Mouse (Mus musculus) forebrain, embryonic 16.5 days (tissue): ENCODE results near the gene Vsig10. TPM values are rescaled to one million over a fixed set of nuclear protein-coding genes. Genes with fewer than 3 reads are reported as not detected.
"Not testable (repeated sequence)": the region's sequence is repeated elsewhere in the genome, so short reads cannot be mapped to it uniquely, and the experiment has no call there.

ENCODE experiments used
- ATAC-seq: fragments of 200-750 bp; cut with Nextera tagmentation; 2 replicates; pipeline ENCODE4 v1.8.0; 2017; ENCODE audit warnings: mild to moderate bottlenecking, moderate library complexity
- H3K27ac ChIP-seq: fragments of 300-500 bp; sonication (generic); 2 replicates; pipeline ENCODE4 v1.5.1; 2014; ENCODE audit warnings: low read length, control low read depth
- H3K27me3 ChIP-seq: fragments of 300-500 bp; sonication (generic); replicated peaks from 2 replicates; pipeline ENCODE4 v1.6.1; 2014; ENCODE audit warnings: low read length; ENCODE audit not compliant: control insufficient read depth, insufficient read depth
- H3K36me3 ChIP-seq: fragments of 300-500 bp; sonication (generic); 2 replicates; pipeline ENCODE4 v1.6.1; 2014; ENCODE audit not compliant: control insufficient read depth, insufficient read depth
- H3K4me1 ChIP-seq: fragments of 300-500 bp; sonication (generic); replicated peaks from 2 replicates; pipeline ENCODE4 v1.6.1; 2014; ENCODE audit warnings: low read length; ENCODE audit not compliant: control insufficient read depth, insufficient read depth
- H3K4me2 ChIP-seq: fragments of 300-500 bp; sonication (generic); 2 replicates; pipeline ENCODE4 v1.6.1; 2014; ENCODE audit warnings: mild to moderate bottlenecking, low read length, control low read depth
- H3K4me3 ChIP-seq: fragments of 300-500 bp; sonication (generic); replicated peaks from 2 replicates; pipeline ENCODE4 v1.5.1; 2014; ENCODE audit warnings: mild to moderate bottlenecking, low read length, control low read depth
- H3K9ac ChIP-seq: fragments of 300-500 bp; sonication (generic); replicated peaks from 2 replicates; pipeline ENCODE4 v1.6.1; 2014; ENCODE audit warnings: low read depth, low read length, control low read depth
- H3K9me3 ChIP-seq: fragments of 300-500 bp; sonication (generic); 2 replicates; pipeline ENCODE4 v1.6.1; 2016; ENCODE audit warnings: low read length; ENCODE audit not compliant: control insufficient read depth
- WGBS: fragments of 180-500 bp; shearing (Covaris S2); extraction: QIAGEN DNeasy Blood & Tissue Kit; methylation state at CpG from one replicate; pipeline ENCODE4 v1.1.7; 2014; 5-methylcytosine and 5-hydroxymethylcytosine counted together
- polyA plus RNA-seq: library from polyadenylated mRNA; unstranded; fragments of >200 nt; fragmentation: Nextera tagmentation; extraction: Ambion mirVana; gene quantifications from 2 replicates; pipeline ENCODE4 v1.2.1, GENCODE M21; 2015

Vsig10 gene
- polyA plus RNA-seq, 1 experiment from 2014 or later = 2.1 TPM

DNA sequence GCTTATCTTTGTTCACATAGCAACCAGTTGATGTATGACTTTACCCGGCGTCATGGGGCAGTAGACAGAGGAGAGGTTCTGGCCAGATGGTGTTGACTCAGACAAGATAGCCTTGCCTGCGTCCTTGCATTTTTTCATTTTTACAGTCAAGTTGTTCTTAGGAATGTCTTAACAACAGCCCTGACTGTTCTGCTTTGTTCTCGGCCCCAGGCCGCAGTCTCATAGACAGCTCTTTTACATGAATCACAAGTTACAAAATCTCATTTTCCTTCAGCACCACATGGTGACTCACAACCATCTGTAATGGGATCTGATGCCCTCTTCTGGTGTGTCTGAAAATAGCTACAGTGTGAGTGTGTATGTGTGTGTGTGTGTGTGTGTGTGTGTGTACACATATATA is 25.6 kb downstream of the Vsig10 start:
- WGBS = 89% methylated on average over 5 of the region's 5 CpGs
- ATAC-seq, H3K4me1 ChIP-seq, H3K4me2 ChIP-seq, H3K36me3 ChIP-seq, H3K4me3 ChIP-seq, H3K9ac ChIP-seq, H3K9me3 ChIP-seq, H3K27ac ChIP-seq, H3K27me3 ChIP-seq: not testable (repeated sequence)

- H3K4me2 ChIP-seq = no peak overlapping the region
- H3K27me3 ChIP-seq = no peaks in the 10 kb centered on the region
- no peaks in the 10 kb centered on the region for H3K4me1 ChIP-seq
- no peak overlapping the region for H3K27ac ChIP-seq
- H3K9ac ChIP-seq = no peak overlapping the region
- H3K36me3 ChIP-seq = no peaks in the 10 kb centered on the region
- H3K4me3 ChIP-seq = no peak overlapping the region
- WGBS = 79% methylated on average over 5 of the region's 5 CpGs
- no peak for ATAC-seq
- no peaks in the 10 kb centered on the region for H3K9me3 ChIP-seq
Measured at GRCm38 (mm10) chr5:117345432-117345976, 26.6 kb downstream of the Vsig10 start.

DNA sequence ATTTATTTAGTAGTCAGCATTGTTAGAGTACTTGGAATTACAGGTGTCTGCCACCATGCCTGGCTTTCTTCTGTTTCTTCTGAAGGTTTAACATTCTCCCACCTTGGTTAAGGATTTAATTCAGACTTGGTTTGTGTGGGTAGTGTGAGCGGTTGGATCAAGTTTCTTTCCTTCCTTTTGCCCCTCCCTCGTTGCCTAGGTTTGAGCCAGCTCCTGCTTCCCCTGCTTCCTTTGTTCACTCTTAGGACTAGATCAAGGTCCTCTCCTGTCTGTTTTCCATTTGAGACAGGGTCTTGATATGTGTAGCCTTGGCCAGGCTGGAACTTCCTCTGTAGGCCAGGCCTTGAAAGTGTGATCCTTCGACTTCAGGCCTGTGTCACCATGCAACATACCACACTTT is 27.4 kb downstream of the Vsig10 start:
- Histone ChIP-seq H3K27ac (no peak overlapping the region), H3K4me1 (no peaks in the 10 kb centered on the region), H3K27me3 (no peaks in the 10 kb centered on the region), H3K9ac (no peak overlapping the region), H3K9me3 (no peaks in the 10 kb centered on the region), H3K36me3 (no peaks in the 10 kb centered on the region), H3K4me3 (no peak overlapping the region), H3K4me2 (no peak overlapping the region)
- no peak for ATAC-seq
- WGBS = 65% methylated on average over 3 of the region's 3 CpGs

DNA sequence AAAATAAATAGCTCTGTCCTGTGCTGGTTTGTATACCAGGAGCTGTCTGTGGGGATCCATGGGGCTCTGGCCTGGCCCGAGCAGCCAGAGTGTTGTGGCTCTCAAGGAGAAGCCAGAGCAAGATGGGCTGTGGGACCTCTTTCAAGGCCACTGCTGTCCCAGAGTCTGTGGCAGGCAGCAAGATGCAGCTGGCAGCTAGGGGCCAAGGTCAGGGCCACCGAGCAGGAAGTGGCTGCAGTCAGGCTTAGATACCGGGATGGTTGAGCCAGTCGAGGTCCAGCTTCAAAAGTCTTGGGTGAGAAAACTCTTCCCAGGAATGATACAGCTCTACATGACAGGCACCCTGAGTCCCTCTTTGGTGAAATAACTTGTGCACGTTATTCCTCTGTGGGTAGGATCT is 28.1 kb downstream of the Vsig10 start:
- no peaks in the 10 kb centered on the region for H3K9me3 ChIP-seq
- no peaks in the 10 kb centered on the region for H3K36me3 ChIP-seq
- no peak overlapping the region for H3K27ac ChIP-seq
- WGBS = 88% methylated on average over 5 of the region's 5 CpGs
- no peaks in the 10 kb centered on the region for H3K4me1 ChIP-seq
- H3K4me3 ChIP-seq = no peak overlapping the region
- no peaks in the 10 kb centered on the region for H3K27me3 ChIP-seq
- no peak for ATAC-seq
- H3K9ac ChIP-seq = no peak overlapping the region
- no peak overlapping the region for H3K4me2 ChIP-seq

DNA sequence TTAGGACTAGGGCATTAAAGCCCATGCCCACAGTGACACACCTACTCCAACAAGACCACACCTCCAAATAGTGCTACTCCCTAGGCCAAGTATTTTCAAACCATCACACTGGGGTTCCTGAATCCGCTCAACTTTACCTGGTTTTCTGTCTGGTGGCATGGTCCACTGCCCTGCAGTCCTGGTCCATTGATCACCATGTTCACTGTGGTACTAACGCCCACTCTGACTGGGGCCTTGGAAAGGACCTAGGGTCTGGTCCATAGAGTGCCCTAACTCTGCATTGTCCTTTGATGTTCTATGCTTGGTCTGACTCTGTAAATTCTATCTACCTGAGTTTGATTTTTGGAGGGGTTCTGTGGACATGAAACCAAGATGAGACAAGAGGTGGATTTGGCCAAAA is 29.0 kb downstream of the Vsig10 start:
- WGBS = 90% methylated on average over 2 of the region's 2 CpGs

DNA sequence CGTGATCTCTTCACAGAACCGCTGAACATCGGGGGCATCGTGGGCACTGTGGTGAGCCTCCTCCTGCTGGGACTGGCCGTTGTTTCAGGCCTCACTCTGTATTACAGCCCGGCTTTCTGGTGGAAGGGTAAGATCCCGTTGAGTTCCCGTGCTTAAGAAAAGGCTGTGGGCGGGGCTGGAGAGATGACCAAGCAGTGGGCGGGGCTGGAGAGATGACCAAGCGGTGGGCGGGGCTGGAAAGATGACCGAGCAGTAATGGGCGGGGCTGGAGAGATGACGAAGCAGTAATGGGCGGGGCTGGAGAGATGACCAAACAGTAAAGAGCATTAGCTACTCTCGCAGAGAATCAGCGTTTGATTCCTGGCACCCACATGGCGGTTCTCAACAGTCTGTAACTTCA is 29.4 kb downstream of the Vsig10 start:
- Histone ChIP-seq H3K4me3 (no peak overlapping the region), H3K27me3 (no peaks in the 10 kb centered on the region), H3K9ac (no peak overlapping the region), H3K4me2 (no peak overlapping the region), H3K4me1 (no peaks in the 10 kb centered on the region), H3K27ac (no peak overlapping the region), H3K9me3 (no peaks in the 10 kb centered on the region), H3K36me3 (no peaks in the 10 kb centered on the region)
- WGBS = 23% methylated on average over 19 of the region's 19 CpGs
- peak; percentile 33; the same call in 1 of the 2 replicates for ATAC-seq

More for the DNA sequence above, 29.0 kb downstream of the Vsig10 start:
- H3K9me3 ChIP-seq = no peaks in the 10 kb centered on the region
- no peak overlapping the region for H3K9ac ChIP-seq
- no peaks in the 10 kb centered on the region for H3K4me1 ChIP-seq
- no peaks in the 10 kb centered on the region for H3K27me3 ChIP-seq
- H3K36me3 ChIP-seq = no peaks in the 10 kb centered on the region
- no peak overlapping the region for H3K4me2 ChIP-seq
- no peak overlapping the region for H3K4me3 ChIP-seq
- no peak for ATAC-seq
- no peak overlapping the region for H3K27ac ChIP-seq

- H3K4me2 ChIP-seq = no peak overlapping the region
- no peaks in the 10 kb centered on the region for H3K36me3 ChIP-seq
- no peak overlapping the region for H3K9ac ChIP-seq
- H3K4me1 ChIP-seq = peaks cover 14% of the 10 kb centered on the region
- H3K27ac ChIP-seq = no peak overlapping the region
- no peaks in the 10 kb centered on the region for H3K9me3 ChIP-seq
- 77% methylated on average over 8 of the region's 8 CpGs for WGBS
- ATAC-seq = no peak
- no peaks in the 10 kb centered on the region for H3K27me3 ChIP-seq
- H3K4me3 ChIP-seq = no peak overlapping the region
Measured at GRCm38 (mm10) chr5:117354121-117354520, 35.2 kb downstream of the Vsig10 start.

DNA sequence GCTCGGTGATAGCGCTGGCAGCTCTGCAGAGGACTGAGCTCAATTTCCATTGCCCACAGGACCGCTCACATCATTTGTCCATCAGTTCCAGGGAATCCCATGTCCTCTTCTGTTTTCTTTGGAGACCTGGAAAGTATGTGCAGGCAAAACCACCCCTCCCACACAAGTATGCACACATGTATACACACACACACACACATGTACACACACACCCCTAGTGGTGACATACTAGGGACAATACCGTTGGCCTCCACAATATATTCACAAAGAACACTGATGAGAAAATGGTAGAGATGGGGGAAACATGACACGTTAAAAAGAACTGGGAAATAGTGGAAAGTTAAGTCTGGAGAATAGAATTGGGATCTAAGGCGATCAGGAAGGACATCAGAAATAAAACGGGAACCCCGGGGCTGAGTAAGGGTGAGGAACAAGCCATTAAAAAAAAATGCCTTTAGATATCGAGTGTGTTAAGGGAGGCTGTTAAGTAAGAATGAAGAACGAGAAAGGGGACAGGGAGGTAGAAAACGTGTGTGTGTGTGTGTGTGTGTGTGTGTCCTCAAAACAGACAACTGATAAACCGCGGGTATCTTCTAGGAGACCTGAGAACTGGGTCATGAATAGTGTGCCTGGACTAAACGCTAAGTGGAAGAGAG is 36.9 kb downstream of the Vsig10 start:
- H3K27ac ChIP-seq = peak overlapping the region; percentile 19; the same call in 1 of the 2 replicates

DNA sequence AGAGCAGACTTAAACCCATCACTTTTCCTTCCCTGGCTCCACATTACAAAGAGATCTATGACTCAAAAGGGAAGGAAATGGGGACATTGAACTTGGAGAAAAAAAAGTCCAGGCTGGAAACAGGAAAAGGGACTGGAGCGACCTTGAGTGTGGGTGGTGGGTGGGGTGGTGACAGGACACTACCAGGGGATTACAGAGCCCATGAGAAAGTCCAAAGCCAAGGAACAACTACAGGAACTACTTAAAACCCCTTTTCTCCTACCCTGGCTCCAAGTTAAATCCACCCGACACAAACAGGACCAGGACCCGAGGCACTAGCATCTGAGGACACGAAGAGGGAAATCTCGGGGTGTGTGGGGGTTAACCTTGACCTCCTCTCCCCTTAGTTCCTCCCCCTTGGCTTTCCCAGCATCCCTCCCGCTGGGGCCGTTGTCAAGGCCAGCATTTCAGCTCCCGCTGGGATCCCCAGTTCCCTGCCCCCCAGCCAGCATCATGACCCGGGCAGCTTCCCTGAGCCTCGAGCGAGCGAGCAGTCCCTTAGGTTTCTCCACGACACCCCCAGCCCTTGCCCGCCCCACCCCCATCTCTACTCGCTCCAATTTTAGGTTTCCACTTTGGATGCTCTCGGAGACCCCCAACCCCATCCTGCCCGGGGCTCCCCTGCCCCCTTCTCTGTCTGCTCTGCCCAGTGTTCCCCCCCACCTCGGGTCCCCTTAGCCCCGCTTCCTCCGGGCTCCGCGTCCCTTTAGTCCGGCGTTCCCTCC is 37.7 kb downstream of the Vsig10 start:
- under 1% methylated on average over 18 of the region's 24 CpGs for WGBS
- Histone ChIP-seq H3K36me3 (no peaks in the 10 kb centered on the region), H3K4me3 (peak overlapping the region; percentile 99), H3K4me1 (peaks cover 35% of the 10 kb centered on the region), H3K9ac (peak overlapping the region; percentile 98), H3K27ac (peak overlapping the region; percentile 86), H3K27me3 (no peaks in the 10 kb centered on the region), H3K4me2 (peak overlapping the region; percentile 94), H3K9me3 (no peaks in the 10 kb centered on the region)
- ATAC-seq = peak; percentile 66

More for the DNA sequence above, 36.9 kb downstream of the Vsig10 start:
- Histone ChIP-seq H3K9ac (no peak overlapping the region), H3K4me2 (peak overlapping the region; percentile 94), H3K27me3 (no peaks in the 10 kb centered on the region), H3K4me1 (peaks cover 30% of the 10 kb centered on the region), H3K36me3 (no peaks in the 10 kb centered on the region), H3K4me3 (no peak overlapping the region), H3K9me3 (no peaks in the 10 kb centered on the region)
- WGBS = 51% methylated on average over 14 of the region's 14 CpGs
- no peak for ATAC-seq
